Mouse (Mus musculus): ENCODE data around the gene Magi1.

DNA sequence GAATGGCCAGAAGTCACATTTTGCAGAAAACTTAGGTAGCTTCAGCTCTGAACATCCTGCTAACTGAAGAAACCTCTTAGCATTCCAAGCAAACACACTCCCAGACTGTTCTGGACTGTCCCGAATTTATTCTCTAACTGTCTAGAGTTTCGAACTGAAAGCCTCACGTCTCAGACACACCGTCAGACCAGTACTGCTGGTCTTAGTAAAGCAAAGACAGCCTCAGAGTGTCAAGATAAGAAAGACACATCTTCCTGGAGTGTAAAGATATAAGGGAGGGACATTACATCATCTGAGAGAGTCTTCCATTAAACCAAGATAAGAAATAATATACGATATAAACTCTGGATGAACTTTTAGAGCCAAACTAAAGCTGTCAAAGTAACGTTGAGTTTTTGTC, 158.6 kb downstream of the Magi1 start:
- TF ChIP-seq CTCF (conservative IDR thresholded peaks at IDR 0.05 in 1 of 2, IDR thresholded peaks at IDR 0.05 in 1 of 2; ENCODE audit: low read depth in 2 of 2, low read length in 2 of 2) (no peak), USF1 (IDR thresholded peaks at IDR 0.05; ENCODE audit: low read depth, low read length) (no peak), NRF1 (IDR thresholded peaks at IDR 0.05; ENCODE audit: low read depth, low read length) (no peak), MAFK (IDR thresholded peaks at IDR 0.05; ENCODE audit: insufficient replicate concordance, low read length) (no peak), CHD2 (IDR thresholded peaks at IDR 0.05; ENCODE audit: low read length) (no peak)

All from CH12.LX (cell line).